Mouse (Mus musculus) stomach, embryonic 16.5 days (tissue): ENCODE results near the gene Timm44. TPM values are rescaled to one million over a fixed set of nuclear protein-coding genes. Genes with fewer than 3 reads are reported as not detected.

Experiments
- ATAC-seq: fragments of 200-750 bp; cut with Nextera tagmentation; 2 replicates; pipeline ENCODE4 v1.8.0; 2017; ENCODE audit warnings: moderate number of reproducible peaks, moderate TSS enrichment; ENCODE audit not compliant: insufficient read depth, low FRiP score
- H3K27ac ChIP-seq: fragments of 300-500 bp; sonication (generic); 2 replicates; pipeline ENCODE4 v1.5.1; 2014; ENCODE audit warnings: low read length
- H3K27me3 ChIP-seq: fragments of 300-500 bp; sonication (generic); 2 replicates; pipeline ENCODE4 v1.6.1; 2014; ENCODE audit warnings: low read length, control low read depth, mixed read lengths; ENCODE audit not compliant: control insufficient read depth, insufficient read depth
- H3K36me3 ChIP-seq: fragments of 300-500 bp; sonication (generic); 2 replicates; pipeline ENCODE4 v1.6.1; 2014; ENCODE audit warnings: low read length; ENCODE audit not compliant: control insufficient read depth, insufficient read depth
- H3K4me1 ChIP-seq: fragments of 300-500 bp; sonication (generic); 2 replicates; pipeline ENCODE4 v1.6.1; 2014; ENCODE audit warnings: low read length, control low read depth, mixed read lengths; ENCODE audit not compliant: control insufficient read depth, insufficient read depth
- H3K4me2 ChIP-seq: fragments of 300-500 bp; sonication (generic); 2 replicates; pipeline ENCODE4 v1.6.1; 2014; ENCODE audit warnings: low read depth, low read length, mixed read lengths
- H3K4me3 ChIP-seq: fragments of 300-500 bp; sonication (generic); replicated peaks from 2 replicates; pipeline ENCODE4 v1.5.1; 2014; ENCODE audit warnings: mild to moderate bottlenecking, low read length
- H3K9ac ChIP-seq: fragments of 300-500 bp; sonication (generic); 2 replicates; pipeline ENCODE4 v1.6.1; 2014; ENCODE audit warnings: low read length
- H3K9me3 ChIP-seq: fragments of 300-500 bp; sonication (generic); replicated peaks from 2 replicates; pipeline ENCODE4 v1.6.1; 2016; ENCODE audit warnings: low read length, control low read depth; ENCODE audit not compliant: control insufficient read depth
- WGBS: fragments of 180-500 bp; shearing (Covaris S2); extraction: QIAGEN DNeasy Blood & Tissue Kit; methylation state at CpG from one replicate; pipeline ENCODE4 v1.1.7; 2014; 5-methylcytosine and 5-hydroxymethylcytosine counted together
- polyA plus RNA-seq: library from polyadenylated mRNA; unstranded; fragments of >200 nt; fragmentation: Nextera tagmentation; extraction: Ambion mirVana; gene quantifications from 2 replicates; pipeline ENCODE4 v1.2.1, GENCODE M21; 2015

The Timm44 gene
- polyA plus RNA-seq, 1 experiment from 2014 or later = 67.2 TPM

DNA sequence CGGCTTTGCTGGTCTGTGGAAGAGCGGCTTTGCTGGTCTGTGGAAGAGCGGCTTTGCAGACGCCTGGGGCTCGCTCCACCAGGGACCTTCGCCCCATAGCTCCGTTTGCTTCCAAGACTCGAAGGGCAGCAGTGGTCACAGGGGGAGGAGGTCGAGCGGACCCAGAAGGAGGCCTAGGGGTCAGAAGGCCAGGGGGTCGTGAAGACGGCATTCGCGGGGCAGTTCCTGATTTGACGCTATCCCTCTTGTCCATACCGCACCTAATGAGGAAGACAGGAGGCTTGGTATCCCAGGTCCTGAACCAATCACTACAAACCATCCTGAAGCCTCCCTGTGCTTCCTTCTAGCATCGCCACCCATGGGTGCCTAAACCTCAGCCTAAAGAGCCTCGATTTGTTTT, 59.4 kb downstream of the Timm44 start:
- ATAC-seq = no peak
- peaks cover 20% of the 10 kb centered on the region; the same call in 1 of the 2 replicates for H3K27me3 ChIP-seq
- H3K4me2 ChIP-seq = peak overlapping the region; percentile 64
- H3K9ac ChIP-seq = peak overlapping the region; percentile 66
- H3K9me3 ChIP-seq = no peaks in the 10 kb centered on the region
- peak overlapping the region; percentile 50 for H3K4me3 ChIP-seq
- WGBS = 12% methylated on average over 18 of the region's 18 CpGs
- H3K4me1 ChIP-seq = peaks cover 14% of the 10 kb centered on the region
- H3K36me3 ChIP-seq = no peaks in the 10 kb centered on the region
- no peak overlapping the region for H3K27ac ChIP-seq

DNA sequence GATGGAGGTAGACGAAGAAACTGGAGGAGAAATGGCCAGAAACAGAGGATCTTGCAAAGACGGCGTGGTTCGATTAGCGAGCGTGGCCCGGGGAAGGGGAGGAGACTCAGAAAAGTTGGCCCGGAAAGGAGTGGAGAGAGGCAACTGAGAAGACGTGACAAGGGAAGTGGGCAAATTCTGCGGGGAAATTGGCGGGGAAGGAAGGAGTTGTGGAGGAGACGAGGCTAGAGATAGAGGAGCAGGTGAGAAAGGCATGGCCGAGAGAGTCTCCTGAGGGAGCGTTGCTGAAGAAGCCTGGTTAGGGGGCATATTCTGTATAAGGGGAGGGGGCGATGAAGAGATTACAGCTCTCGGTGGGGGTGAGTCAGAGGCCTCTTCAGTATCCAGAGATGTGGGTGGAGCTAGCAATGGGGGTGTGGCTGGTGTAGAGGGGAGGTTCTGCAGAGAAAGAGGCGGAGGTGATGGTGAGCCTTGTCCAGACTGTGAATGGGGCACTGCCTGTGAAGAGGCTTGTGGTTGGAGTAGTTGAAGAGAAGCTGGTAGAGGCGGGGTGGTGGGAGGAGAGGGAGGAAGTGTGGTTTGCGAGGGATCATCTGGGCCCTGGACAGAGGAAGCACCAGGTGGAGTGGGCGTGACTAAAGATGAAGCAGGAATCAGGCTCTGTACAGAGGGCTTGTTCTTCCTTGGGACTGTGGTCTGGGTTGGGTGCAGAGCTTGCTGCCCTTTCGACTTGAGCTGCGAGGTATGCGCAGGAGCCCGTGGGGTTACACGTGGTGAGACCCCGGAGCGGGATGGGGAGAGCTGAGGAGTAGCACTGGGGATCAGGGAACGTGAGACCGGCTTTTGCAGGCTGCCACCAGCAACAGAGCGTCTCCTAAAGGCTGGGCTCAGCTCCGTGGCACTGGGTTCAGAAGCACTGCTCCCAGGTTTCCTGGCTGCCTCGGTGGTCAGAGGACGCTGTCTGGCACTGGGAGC, 61.4 kb downstream of the Timm44 start:
- peaks cover 14% of the 10 kb centered on the region for H3K4me1 ChIP-seq
- ATAC-seq = peak; percentile 72
- WGBS = 11% methylated on average over 33 of the region's 33 CpGs
- H3K4me2 ChIP-seq = peak overlapping the region; percentile 96
- peak overlapping the region; percentile 46; the same call in 1 of the 2 replicates for H3K27ac ChIP-seq
- H3K9me3 ChIP-seq = 0 out of 2 replicates have a peak, but pooled peaks cover 3% of the 10 kb centered on the region
- 0 out of 2 replicates have a peak, but pooled peaks cover 6% of the 10 kb centered on the region for H3K36me3 ChIP-seq
- peak overlapping the region; percentile 49 for H3K4me3 ChIP-seq
- H3K27me3 ChIP-seq = peaks cover 20% of the 10 kb centered on the region; the same call in 1 of the 2 replicates
- peak overlapping the region; percentile 59 for H3K9ac ChIP-seq

DNA sequence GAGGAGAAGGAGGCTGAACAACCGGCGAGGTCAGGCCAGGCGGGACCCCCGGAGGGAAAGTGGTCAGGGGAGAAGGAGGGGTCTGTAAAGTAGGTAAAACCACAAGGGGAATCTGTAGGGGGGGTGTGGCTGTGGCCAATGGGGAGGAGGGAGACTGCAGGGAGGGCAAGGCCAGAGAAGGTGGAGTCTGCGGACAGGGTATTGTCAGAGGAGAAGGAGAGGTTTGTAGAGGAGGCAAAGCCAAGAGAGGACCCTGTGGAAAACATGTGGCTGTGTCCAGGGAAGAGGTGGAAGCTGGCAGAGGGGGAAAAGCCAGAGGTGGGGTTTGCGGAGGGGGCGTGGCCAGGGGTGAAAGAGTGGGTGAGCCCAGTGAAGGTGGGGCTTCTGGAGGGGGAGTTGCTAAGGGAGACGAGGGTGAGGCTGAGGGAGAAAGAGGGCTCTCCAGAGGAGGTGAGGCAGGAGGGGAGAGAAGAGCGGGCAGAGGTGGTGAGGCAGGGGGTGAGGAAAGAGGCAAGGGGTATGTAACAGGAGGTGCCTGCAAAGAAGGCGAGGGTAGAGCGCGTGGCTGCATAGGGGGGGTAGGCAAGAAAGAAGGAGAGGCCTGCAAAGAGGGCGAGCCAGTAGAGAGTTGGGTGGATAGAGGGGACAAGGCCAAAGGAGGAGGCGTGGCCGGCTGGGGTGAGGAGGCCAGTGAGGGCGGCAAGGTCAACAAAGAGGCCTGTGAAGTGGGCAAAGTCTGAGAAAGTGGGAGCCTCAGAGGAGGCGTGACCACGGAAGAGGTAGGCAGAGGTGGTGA, 62.3 kb downstream of the Timm44 start:
- peak overlapping the region; percentile 71 for H3K9ac ChIP-seq
- H3K27ac ChIP-seq = peak overlapping the region; percentile 46
- ATAC-seq = peak; percentile 81
- H3K4me2 ChIP-seq = peak overlapping the region; percentile 96
- H3K9me3 ChIP-seq = 0 out of 2 replicates have a peak, but pooled peaks cover 5% of the 10 kb centered on the region
- peak overlapping the region; percentile 49 for H3K4me3 ChIP-seq
- H3K36me3 ChIP-seq = 0 out of 2 replicates have a peak, but pooled peaks cover 6% of the 10 kb centered on the region
- H3K27me3 ChIP-seq = peaks cover 20% of the 10 kb centered on the region; the same call in 1 of the 2 replicates
- 5% methylated on average over 18 of the region's 18 CpGs for WGBS
- H3K4me1 ChIP-seq = peaks cover 14% of the 10 kb centered on the region

DNA sequence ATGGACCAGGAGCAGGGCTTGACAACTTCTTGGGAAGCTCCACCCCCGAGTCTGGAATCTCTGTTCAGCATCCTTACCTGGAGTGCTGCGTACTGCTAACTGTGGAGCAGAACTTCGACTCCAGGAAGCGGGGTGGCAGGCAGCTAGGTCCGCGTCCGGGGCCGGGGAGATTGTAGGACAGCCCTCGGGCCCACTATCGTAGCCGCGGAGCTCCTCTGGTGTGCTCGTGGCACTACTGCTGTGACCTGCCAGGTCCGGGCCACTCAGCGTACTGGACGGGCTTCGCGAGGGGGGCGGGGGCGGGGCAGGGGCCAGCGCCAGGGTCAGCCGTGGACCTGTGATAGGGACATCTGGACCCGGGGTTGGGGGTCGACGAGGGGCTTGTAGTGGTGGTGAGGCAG, 62.9 kb downstream of the Timm44 start:
- peak overlapping the region; percentile 33 for H3K27ac ChIP-seq
- H3K4me1 ChIP-seq = peaks cover 14% of the 10 kb centered on the region
- 0 out of 2 replicates have a peak, but pooled peaks cover 5% of the 10 kb centered on the region for H3K9me3 ChIP-seq
- H3K4me3 ChIP-seq = peak overlapping the region; percentile 49
- H3K27me3 ChIP-seq = peaks cover 16% of the 10 kb centered on the region; the same call in 1 of the 2 replicates
- peak; percentile 8 for ATAC-seq
- H3K36me3 ChIP-seq = 0 out of 2 replicates have a peak, but pooled peaks cover 6% of the 10 kb centered on the region
- WGBS = under 1% methylated on average over 25 of the region's 25 CpGs
- peak overlapping the region; percentile 71 for H3K9ac ChIP-seq
- peak overlapping the region; percentile 96 for H3K4me2 ChIP-seq

DNA sequence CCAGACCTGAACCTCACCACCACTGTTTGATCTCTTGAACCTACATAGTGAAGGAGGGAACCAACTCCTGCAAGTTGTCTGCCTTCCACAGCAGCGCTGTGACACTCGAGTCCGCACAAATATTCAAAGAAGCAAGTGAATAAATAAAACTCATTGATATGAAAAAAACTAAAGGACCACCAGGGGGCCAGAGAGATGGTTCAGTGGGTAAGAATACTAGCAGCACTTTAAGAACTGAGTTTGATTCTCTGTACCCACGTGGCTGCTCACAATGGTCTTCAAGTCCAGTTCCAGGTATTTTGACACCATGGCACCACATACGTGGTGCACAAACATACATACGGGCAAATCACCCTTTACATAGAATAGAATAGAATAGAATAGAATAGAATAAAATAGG, 64.6 kb downstream of the Timm44 start:
- no peak overlapping the region for H3K27ac ChIP-seq
- 0 out of 2 replicates have a peak, but pooled peaks cover 6% of the 10 kb centered on the region for H3K36me3 ChIP-seq
- 75% methylated on average over 6 of the region's 6 CpGs for WGBS

More for the DNA sequence above, 64.6 kb downstream of the Timm44 start:
- Histone ChIP-seq H3K4me1 (peaks cover 24% of the 10 kb centered on the region), H3K4me2 (no peak overlapping the region), H3K27me3 (0 out of 2 replicates have a peak, but pooled peaks cover 4% of the 10 kb centered on the region), H3K4me3 (no peak overlapping the region), H3K9ac (no peak overlapping the region), H3K9me3 (0 out of 2 replicates have a peak, but pooled peaks cover 5% of the 10 kb centered on the region)
- ATAC-seq = no peak

Other genes with a start within 250 kb of the Timm44 start
- gene Cd209f, start 170.1 kb downstream of the Timm44 start, polyA plus RNA-seq = 0.12 and 0.26 TPM in 2 replicates
- not detected in 2 replicates for gene Cd209g, start 141.8 kb downstream of the Timm44 start, polyA plus RNA-seq
- 18.9 and 22.2 TPM in 2 replicates for gene Evi5l, start 109.3 kb downstream of the Timm44 start, polyA plus RNA-seq
- 2.4 and 2.7 TPM in 2 replicates for gene Prr36, start 58.5 kb downstream of the Timm44 start, polyA plus RNA-seq
- 6.1 and 9.2 TPM in 2 replicates for gene Lrrc8e, start 49.1 kb downstream of the Timm44 start, polyA plus RNA-seq
- gene Map2k7, start 37.2 kb downstream of the Timm44 start, polyA plus RNA-seq = 19.8 and 23.8 TPM in 2 replicates
- gene Gm49320, start 37.0 kb downstream of the Timm44 start, polyA plus RNA-seq = 0.79 TPM in 2 replicates
- 3.0 and 4.9 TPM in 2 replicates for gene Tgfbr3l, start 27.7 kb downstream of the Timm44 start, polyA plus RNA-seq
- gene Snapc2, start 22.8 kb downstream of the Timm44 start, polyA plus RNA-seq = 41.6 and 41.8 TPM in 2 replicates
- 65.9 and 67.9 TPM in 2 replicates for gene Ctxn1, start 16.6 kb downstream of the Timm44 start, polyA plus RNA-seq
- gene Ccl25, start 49.3 kb upstream of the Timm44 start, polyA plus RNA-seq = 21.5 and 27.1 TPM in 2 replicates
- 160 and 166 TPM in 2 replicates for gene Elavl1, start 49.5 kb upstream of the Timm44 start, polyA plus RNA-seq
- gene Cers4, start 217.1 kb upstream of the Timm44 start, polyA plus RNA-seq = 32.1 and 33.7 TPM in 2 replicates